Mouse (Mus musculus) C2C12 (cell line): ENCODE data around the gene Sh3pxd2a. TPM values are rescaled to one million over a fixed set of nuclear protein-coding genes. Genes with fewer than 3 reads are reported as not detected.

ENCODE experiments used
- H3K27me3 ChIP-seq: one replicate; pipeline ENCODE4 v1.6.1; 2011; ENCODE audit not compliant: control insufficient read depth, insufficient read depth, insufficient read length
- H3K36me3 ChIP-seq: one replicate; pipeline ENCODE4 v1.6.1; 2011; ENCODE audit not compliant: control insufficient read depth, insufficient read depth
- H3K4me3 ChIP-seq: one replicate; pipeline ENCODE4 v1.5.1; 2011; ENCODE audit warnings: mild to moderate bottlenecking, control low read depth; ENCODE audit not compliant: poor library complexity, insufficient read depth, severe bottlenecking
- H3K79me2 ChIP-seq: one replicate; pipeline ENCODE4 v1.6.1; 2011; ENCODE audit not compliant: control insufficient read depth, insufficient read depth
- H3K79me3 ChIP-seq: one replicate; pipeline ENCODE4 v1.6.1; 2011; ENCODE audit warnings: low read depth, control low read depth
- H3ac ChIP-seq: one replicate; pipeline ENCODE3; 2011; ENCODE audit warnings: low read depth; ENCODE audit not compliant: control insufficient read depth, insufficient read length
- CEBPB ChIP-seq: IDR thresholded peaks from one replicate; pipeline ENCODE4 v1.6.1; 2011; ENCODE audit warnings: low read depth, mild to moderate bottlenecking, control low read depth, moderate library complexity
- CTCF ChIP-seq: IDR thresholded peaks from one replicate; pipeline ENCODE4 v1.5.1; 2011; ENCODE audit not compliant: control insufficient read depth, insufficient read depth, insufficient read length
- FOSL1 ChIP-seq: IDR thresholded peaks from one replicate; pipeline ENCODE4 v1.8.0; 2011; ENCODE audit warnings: mild to moderate bottlenecking, low read length; ENCODE audit not compliant: poor library complexity, insufficient read depth, severe bottlenecking
- MAX ChIP-seq: IDR thresholded peaks from one replicate; pipeline ENCODE4 v1.6.1; 2011; ENCODE audit warnings: mild to moderate bottlenecking, control low read depth
- MYOD1 ChIP-seq: IDR thresholded peaks from one replicate; pipeline ENCODE4 v1.6.1; 2011; ENCODE audit warnings: low read depth; ENCODE audit not compliant: control insufficient read depth, insufficient read length
- MYOG ChIP-seq: IDR thresholded peaks from one replicate; pipeline ENCODE4 v1.6.1; 2011; ENCODE audit not compliant: control insufficient read depth, insufficient read length; ENCODE audit errors: extremely low read depth
- USF1 ChIP-seq: IDR thresholded peaks from one replicate; pipeline ENCODE4 v1.6.1; 2011; ENCODE audit warnings: low read depth, mild to moderate bottlenecking, control low read depth, moderate library complexity
- polyA plus RNA-seq: library from polyadenylated mRNA; unstranded; fragments of >200 nt; fragmentation: generic; extraction: Trizol; gene quantifications from one replicate; pipeline ENCODE4 v1.2.1, GENCODE M21; 2012; ENCODE audit warnings: missing spikeins

Gene Sh3pxd2a
- polyA plus RNA-seq, 1 experiment = 22.2 TPM

DNA sequence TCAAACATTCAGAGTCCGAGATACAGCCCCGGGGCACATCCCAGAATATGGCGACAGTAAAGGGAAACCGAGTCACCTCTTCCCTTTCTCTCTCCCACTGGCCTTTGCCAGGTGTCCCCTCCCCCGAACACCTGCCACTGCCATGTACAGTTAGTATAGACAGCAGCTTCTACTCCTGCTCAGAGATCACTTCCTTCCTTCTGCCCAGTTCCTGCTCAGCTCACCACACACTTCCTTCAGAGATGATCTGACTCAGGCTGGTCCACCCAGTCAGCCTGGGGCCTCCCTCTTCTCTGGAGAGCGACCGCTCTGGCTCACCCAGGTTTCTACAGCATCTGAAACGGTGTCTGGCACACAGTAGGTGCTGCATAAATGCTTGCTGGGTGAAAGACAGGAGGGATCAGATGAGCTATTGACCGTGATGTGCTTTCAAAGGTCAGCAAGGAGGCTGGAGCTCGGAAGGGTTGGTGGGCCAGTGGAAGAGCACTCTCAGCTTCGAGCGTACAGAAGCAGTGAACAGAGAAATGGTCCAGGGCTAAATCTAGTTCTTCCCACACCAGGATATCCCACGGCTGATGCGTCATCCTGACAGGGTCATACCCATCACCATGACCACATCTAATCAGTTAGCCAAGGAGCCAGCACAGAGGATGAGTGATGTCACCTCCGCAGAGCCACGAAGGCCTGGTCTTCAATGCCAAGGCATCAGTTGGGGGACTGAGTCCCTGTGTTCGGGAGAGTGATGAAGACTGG is 22.5 kb downstream of the Sh3pxd2a start:
- no peaks in the 10 kb centered on the region for H3K27me3 ChIP-seq
- H3K79me3 ChIP-seq = no peaks in the 10 kb centered on the region
- TF ChIP-seq MYOD1 = peak; percentile 72
- no peak for TF ChIP-seq MYOG
- no peaks in the 10 kb centered on the region for H3K36me3 ChIP-seq
- H3K79me2 ChIP-seq = peaks cover 47% of the 10 kb centered on the region
- no peak overlapping the region for H3ac ChIP-seq
- H3K4me3 ChIP-seq = no peak overlapping the region

DNA sequence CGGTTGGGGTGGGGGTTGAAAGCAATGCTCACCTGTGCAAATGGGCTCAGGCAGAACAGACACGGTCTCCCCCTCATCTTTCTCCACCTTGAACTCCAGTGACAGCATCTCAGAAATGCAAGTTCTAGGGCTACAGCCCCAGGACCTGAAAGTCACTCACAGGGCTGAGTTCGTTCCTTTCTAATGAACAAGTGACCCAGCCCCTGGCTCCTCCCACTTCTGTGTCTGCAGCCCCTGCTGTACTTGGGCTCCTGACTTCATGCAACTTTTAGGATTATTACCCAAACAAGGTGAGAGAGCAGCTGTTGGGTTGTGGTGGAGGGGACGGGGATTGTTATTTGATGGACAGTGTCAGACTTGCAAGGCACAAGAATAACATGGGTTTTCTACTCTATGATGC is 23.2 kb downstream of the Sh3pxd2a start:
- no peaks in the 10 kb centered on the region for H3K79me3 ChIP-seq
- no peak overlapping the region for H3ac ChIP-seq
- TF ChIP-seq CTCF (no peak), FOSL1 (no peak)
- H3K27me3 ChIP-seq = no peaks in the 10 kb centered on the region
- no peak overlapping the region for H3K4me3 ChIP-seq
- peaks cover 40% of the 10 kb centered on the region for H3K79me2 ChIP-seq
- H3K36me3 ChIP-seq = no peaks in the 10 kb centered on the region

DNA sequence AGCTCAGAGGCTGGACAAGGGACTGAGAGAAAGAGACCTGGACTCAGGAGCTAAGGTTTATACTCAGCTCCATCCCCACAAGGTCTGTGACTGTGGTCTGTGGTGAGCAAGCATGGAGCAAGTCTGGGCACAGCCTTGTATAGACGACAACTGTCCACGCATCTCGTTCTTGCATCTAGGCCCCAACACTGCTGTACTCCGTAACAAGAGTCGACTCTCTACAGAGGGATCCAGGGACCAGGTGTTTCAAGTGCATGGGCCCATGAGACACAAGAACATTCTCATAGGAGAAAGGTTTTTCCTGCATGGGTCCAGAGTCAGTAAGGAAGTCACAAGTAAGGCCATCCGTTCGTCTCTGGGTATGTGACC is 23.8 kb downstream of the Sh3pxd2a start:
- H3K4me3 ChIP-seq = no peak overlapping the region
- no peaks in the 10 kb centered on the region for H3K36me3 ChIP-seq
- H3K27me3 ChIP-seq = no peaks in the 10 kb centered on the region
- H3K79me3 ChIP-seq = no peaks in the 10 kb centered on the region
- H3ac ChIP-seq = no peak overlapping the region
- H3K79me2 ChIP-seq = peaks cover 35% of the 10 kb centered on the region
- TF ChIP-seq MAX (no peak), MYOG (no peak), CTCF (no peak), MYOD1 (no peak), USF1 (no peak), FOSL1 (no peak), CEBPB (no peak)

DNA sequence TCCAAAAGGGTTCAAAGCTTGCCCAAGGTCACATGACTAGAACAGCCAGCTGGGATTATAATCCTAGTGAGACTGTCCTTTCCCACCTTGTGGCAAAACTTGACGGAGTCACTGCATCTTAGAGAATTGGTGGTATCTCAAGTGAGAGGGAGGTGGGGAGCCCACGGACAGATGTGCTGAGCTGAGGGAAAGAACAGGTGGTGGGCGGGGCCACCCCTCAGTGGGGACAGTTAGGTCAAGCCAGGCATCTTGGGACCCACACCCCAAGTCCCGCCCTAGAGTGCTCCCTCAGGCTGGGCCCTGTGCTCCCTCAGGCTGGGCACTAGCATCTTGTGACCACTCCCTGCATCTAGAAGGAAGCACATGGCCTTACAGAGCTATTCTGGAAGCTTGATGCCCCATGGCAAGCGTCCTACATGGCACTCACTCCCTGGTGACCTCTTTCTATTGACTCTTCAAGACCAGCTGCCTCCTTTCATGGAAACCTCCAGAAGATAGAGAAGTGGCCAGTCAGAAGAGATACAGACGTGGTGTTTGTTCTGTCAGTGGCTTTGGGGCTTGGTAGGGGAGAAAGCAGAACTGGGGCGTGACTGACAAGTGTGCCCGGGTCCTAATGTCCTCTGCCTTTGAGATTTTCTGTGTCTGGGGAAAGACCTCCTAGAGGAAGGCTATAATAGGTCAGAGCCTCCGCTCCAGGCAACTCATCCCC is 24.3 kb downstream of the Sh3pxd2a start:
- Histone ChIP-seq H3K79me3 (no peaks in the 10 kb centered on the region), H3K27me3 (no peaks in the 10 kb centered on the region), H3K79me2 (peaks cover 30% of the 10 kb centered on the region), H3K4me3 (no peak overlapping the region), H3ac (no peak overlapping the region), H3K36me3 (no peaks in the 10 kb centered on the region)
- TF ChIP-seq FOSL1 (no peak), MYOG (no peak), MYOD1 (no peak), USF1 (no peak), MAX (no peak), CTCF (no peak), CEBPB (no peak)

DNA sequence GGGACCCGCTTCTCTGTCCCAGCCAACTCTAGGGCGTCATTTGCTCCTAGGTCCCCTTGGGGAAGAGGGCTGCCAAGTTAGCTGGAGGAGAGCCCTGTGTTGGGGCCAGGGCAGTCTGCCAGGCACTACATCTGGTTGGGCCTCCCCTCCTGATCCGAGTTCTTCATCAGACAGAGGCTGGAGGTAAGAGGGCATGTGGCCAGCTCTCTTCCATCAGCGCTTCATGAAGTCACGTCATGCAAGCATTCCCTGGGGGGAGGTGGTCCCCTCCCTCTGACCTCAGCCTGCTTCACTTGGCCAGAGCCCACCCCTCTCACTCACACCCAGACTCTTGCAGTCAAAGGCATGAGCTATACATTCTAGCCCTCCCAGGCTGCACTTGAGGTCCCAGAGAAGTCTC is 25.8 kb downstream of the Sh3pxd2a start:
- no peaks in the 10 kb centered on the region for H3K79me3 ChIP-seq
- H3K36me3 ChIP-seq = no peaks in the 10 kb centered on the region
- no peaks in the 10 kb centered on the region for H3K27me3 ChIP-seq
- TF ChIP-seq MYOD1 (no peak), CEBPB (no peak), CTCF (no peak), MYOG (no peak), MAX (no peak), FOSL1 (no peak), USF1 (no peak)
- H3K79me2 ChIP-seq = peaks cover 21% of the 10 kb centered on the region
- no peak overlapping the region for H3ac ChIP-seq
- no peak overlapping the region for H3K4me3 ChIP-seq

DNA sequence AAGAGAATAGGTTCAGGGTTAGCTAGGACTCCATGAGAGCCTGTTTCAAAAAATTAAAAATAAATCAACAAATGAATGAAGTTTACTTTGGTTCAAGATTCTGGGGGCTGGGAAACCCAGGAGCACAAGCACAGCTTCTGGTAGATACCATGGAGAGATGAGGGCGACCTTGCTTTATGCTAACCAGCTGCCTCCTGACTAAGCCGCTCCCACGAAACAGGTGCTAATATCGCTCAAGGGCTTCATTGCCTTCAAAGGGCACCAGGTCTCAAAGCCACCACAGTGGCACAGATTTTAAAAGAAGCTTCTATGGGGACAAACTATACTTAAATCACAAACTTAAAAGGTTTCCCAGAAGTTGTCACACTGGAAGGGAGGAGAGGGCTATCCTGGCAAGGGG is 27.2 kb downstream of the Sh3pxd2a start:
- H3K79me3 ChIP-seq = no peaks in the 10 kb centered on the region
- no peaks in the 10 kb centered on the region for H3K36me3 ChIP-seq
- no peak for TF ChIP-seq CTCF
- TF ChIP-seq FOSL1 = no peak
- TF ChIP-seq MYOG = no peak
- TF ChIP-seq MAX = no peak
- TF ChIP-seq MYOD1 = no peak
- no peak for TF ChIP-seq CEBPB
- TF ChIP-seq USF1 = no peak
- H3K27me3 ChIP-seq = no peaks in the 10 kb centered on the region
- peaks cover 13% of the 10 kb centered on the region for H3K79me2 ChIP-seq
- H3ac ChIP-seq = no peak overlapping the region
- no peak overlapping the region for H3K4me3 ChIP-seq
